Mouse (Mus musculus): ENCODE data around the gene Pdhb.

DNA sequence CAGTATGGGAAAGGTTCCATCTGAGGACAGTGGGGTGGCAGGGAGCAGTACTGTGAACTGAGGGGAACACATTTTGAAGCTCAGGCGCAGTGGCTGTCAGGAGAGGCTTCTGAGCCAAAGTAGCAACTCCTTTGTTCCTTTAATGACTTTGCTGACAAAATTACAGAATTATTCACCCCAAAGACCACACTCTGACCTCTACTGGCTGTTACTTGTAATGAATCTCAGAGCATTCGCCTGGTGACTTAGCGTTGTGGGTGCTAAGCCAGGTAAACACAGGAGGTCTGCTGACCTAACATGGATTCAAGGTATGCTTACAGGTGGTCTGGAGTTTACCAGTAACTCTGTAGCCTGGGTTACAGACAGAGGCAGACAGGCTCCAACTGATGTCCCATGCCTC lies 15.9 kb downstream of the Pdhb start:
- TF ChIP-seq POLR2A (IDR thresholded peaks at IDR 0.05; ENCODE audit: insufficient read length, low read depth) (no peak), MAX (IDR thresholded peaks at IDR 0.05; ENCODE audit: low read depth) (no peak), MYOG (IDR thresholded peaks at IDR 0.05; ENCODE audit: control insufficient read depth in 1 of 3, insufficient read depth in 1 of 3, insufficient read length in 2 of 3, low read depth in 2 of 3) (no peak), REST (IDR thresholded peaks at IDR 0.05; ENCODE audit: insufficient read depth, insufficient read length) (no peak), TCF12 (IDR thresholded peaks at IDR 0.05; ENCODE audit: insufficient read depth, poor library complexity, severe bottlenecking) (no peak), USF1 (IDR thresholded peaks at IDR 0.05; ENCODE audit: low read depth) (no peak), MYOD1 (IDR thresholded peaks at IDR 0.05; ENCODE audit: control insufficient read depth in 1 of 3, insufficient read length in 2 of 3, low read depth in 2 of 3) (no peak), CEBPB (IDR thresholded peaks at IDR 0.05; ENCODE audit: insufficient read depth, poor library complexity, severe bottlenecking) (no peak), POLR2AphosphoS2 (IDR thresholded peaks at IDR 0.05; ENCODE audit: insufficient read length, low read depth) (no peak), SRF (IDR thresholded peaks at IDR 0.05; ENCODE audit: control insufficient read depth, insufficient read length, low read depth) (no peak)

Measured in myocyte (in vitro differentiated cells).